Mouse (Mus musculus) right cerebral cortex, adult 18-20 months (tissue): Measurements from ENCODE around the gene Bola1.
A peak's percentile ranks its signal among the peaks of the same experiment; 100 is the strongest.
"Not testable (repeated sequence)": the region's sequence is repeated elsewhere in the genome, so short reads cannot be mapped to it uniquely, and the experiment has no call there.

Source experiments
- DNase-seq: peaks from one replicate; pipeline ENCODE4 v3.0.0; 2022; ENCODE audit warnings: mixed read lengths

Gene Bola1

DNA sequence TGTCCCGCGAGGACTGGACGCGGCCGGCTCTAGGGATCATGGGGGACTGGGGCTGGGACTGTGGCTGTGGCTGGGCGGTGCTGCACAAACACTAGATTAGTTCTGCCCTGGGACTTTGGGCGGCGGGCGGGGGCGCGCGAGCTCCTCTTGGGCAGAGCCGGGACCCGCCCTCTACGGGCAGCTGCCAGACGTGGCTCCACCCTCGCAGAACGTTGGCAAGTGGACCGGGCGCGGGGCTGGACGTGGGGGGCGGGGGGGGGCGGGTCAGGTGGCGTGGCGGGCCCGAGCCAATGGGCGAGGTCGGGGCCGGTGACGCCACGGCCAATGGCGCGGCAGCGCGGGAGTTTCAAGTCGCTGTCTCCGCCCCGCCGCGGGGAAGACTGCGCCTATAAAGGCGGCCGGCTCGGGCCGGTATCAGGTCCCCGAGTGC is 26.9 kb upstream of the Bola1 start, which contains the start of gene Hist2h3c1:
Hist2h3c1 (plus strand) TSS at position 259 of the 430 bp plus-strand sequence.
- DNase-seq = not testable (repeated sequence)

DNA sequence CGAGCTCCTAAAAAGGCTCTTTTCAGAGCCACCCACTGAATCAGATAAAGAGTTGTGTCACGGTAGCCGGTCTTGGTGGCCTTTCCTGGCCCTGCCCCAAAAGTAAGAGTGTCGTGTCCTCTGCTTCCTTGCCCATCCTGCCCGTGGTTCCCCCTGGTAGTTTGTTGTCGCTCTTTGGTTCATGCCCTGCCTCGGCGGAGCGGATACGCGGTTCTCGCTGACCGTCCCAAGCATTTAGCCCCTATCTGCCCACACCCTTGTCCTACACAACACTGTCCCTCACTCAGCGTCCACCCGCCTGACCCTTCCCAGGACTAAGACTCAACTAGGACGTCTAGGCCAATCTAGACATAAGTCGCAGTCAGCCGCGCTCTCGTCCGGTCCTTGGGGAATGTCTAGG is 26.5 kb upstream of the Bola1 start:
- not testable (repeated sequence) for DNase-seq

DNA sequence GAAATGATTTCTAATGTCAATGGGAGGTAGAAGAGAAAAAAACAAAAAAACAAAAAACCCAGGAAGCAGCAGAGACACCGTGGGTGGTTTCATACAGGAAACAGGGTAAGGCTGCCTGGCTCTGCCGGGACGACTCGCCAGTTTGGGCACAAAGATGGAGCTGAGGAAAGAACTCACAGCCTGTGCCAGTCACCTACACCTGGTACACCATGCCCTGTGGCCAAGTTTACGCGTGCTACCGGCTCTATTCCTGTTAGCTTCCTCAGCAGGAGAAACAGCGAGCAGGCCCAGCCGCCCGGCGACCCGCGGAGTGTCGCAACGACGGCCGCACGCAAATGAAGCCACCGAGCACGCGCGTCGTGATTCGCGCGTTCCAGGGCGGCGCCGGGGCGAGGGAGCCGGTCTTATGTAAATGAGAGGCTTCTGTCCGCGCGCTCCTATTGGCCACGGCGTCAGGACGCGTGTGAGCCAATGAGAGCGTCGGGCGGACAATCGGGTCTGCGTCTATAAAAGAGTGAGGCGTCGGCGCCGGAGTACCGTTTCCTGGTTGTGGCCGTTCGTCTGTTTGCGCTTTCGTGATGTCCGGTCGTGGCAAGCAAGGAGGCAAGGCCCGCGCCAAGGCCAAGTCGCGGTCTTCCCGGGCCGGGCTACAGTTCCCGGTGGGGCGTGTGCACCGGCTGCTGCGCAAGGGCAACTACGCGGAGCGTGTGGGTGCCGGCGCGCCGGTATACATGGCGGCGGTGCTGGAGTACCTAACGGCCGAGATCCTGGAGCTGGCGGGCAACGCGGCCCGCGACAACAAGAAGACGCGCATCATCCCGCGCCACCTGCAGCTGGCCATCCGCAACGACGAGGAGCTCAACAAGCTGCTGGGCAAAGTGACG is 25.7 kb upstream of the Bola1 start, which contains the start of gene Hist2h2aa1:
Hist2h2aa1 (plus strand) TSS at position 495 of the 884 bp plus-strand sequence.
- peak; percentile 86 for DNase-seq

DNA sequence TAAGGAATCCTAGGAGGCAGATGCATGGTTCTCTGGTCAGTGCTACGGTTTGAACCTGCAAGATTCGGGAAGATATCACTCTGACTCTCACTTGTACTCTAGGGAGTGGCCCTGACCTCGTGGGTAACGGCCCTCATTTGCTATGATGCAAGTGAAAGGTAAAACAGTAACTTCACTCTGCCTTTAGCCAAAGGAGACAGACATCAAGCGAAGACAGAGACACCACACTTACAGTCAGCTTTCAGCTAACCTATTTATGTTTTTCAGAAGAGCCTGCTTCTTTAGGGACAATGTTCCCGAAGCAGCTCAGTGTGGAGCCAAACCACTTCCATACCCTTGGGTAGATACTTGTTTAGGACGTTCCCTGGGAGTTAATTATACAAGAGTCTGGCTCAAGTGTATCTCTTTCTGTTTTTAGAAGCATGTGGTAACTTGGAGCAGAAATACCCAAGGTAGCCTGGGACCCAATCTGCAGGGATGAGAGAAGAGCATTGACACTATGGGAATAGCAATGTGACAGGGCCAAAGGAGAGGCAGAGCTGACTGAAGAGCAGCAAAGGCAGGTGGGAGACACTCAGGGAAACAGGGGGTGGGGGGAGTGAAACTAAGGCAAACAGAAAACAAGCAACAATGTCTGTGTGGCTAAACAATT is 24.5 kb upstream of the Bola1 start:
- DNase-seq = no peak

DNA sequence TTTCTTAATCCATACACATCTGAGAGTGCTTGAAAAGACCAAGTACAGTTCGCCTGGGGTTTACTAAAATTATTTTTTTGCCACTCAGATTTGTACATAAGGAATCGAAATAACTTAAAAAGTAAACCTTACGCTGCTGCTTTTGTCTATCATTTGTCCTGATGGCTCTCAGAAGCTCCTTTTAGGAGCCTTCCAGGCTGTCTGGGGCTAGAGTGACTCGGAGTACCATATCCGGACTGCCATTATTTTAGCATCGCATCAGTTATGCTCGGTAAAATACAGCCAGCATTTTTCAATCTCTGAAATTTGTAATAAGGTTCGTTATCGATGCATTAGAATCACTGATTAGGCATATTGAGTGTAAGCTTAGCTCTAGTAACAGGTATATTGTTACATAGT is 21.3 kb upstream of the Bola1 start:
- no peak for DNase-seq

DNA sequence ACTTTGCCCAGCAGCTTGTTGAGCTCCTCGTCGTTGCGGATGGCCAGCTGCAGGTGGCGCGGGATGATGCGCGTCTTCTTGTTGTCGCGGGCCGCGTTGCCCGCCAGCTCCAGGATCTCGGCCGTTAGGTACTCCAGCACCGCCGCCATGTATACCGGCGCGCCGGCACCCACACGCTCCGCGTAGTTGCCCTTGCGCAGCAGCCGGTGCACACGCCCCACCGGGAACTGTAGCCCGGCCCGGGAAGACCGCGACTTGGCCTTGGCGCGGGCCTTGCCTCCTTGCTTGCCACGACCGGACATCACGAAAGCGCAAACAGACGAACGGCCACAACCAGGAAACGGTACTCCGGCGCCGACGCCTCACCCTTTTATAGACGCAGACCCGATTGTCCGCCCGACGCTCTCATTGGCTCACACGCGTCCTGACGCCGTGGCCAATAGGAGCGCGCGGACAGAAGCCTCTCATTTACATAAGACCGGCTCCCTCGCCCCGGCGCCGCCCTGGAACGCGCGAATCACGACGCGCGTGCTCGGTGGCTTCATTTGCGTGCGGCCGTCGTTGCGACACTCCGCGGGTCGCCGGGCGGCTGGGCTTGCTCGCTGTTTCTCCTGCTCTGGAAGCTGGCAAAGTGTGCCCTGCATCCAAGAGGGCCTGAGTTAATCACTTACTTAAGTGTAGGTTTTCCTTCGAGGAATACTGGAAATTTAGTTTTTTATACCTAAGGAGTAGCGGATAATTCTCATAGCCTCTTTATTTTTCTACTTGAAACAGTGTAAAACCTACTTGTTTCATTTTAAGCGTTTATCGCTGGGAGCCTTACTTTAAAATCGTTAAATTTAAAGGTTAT is 20.7 kb upstream of the Bola1 start, which contains the start of gene Hist2h2aa2:
Hist2h2aa2 (minus strand) TSS at position 328 of the 850 bp plus-strand sequence.
- peak; percentile 96 for DNase-seq

DNA sequence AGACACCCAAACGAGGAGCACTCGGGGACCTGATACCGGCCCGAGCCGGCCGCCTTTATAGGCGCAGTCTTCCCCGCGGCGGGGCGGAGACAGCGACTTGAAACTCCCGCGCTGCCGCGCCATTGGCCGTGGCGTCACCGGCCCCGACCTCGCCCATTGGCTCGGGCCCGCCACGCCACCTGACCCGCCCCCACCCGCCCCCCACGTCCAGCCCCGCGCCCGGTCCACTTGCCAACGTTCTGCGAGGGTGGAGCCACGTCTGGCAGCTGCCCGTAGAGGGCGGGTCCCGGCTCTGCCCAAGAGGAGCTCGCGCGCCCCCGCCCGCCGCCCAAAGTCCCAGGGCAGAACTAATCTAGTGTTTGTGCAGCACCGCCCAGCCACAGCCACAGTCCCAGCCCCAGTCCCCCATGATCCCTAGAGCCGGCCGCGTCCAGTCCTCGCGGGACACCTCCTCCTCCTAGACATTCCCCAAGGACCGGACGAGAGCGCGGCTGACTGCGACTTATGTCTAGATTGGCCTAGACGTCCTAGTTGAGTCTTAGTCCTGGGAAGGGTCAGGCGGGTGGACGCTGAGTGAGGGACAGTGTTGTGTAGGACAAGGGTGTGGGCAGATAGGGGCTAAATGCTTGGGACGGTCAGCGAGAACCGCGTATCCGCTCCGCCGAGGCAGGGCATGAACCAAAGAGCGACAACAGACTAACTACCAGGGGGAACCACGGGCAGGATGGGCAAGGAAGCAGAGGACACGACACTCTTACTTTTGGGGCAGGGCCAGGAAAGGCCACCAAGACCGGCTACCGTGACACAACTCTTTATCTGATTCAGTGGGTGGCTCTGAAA is 19.7 kb upstream of the Bola1 start, which contains the start of gene Hist2h3c2:
Hist2h3c2 (minus strand) TSS at position 174 of the 840 bp plus-strand sequence.
- peak; percentile 33 for DNase-seq

DNA sequence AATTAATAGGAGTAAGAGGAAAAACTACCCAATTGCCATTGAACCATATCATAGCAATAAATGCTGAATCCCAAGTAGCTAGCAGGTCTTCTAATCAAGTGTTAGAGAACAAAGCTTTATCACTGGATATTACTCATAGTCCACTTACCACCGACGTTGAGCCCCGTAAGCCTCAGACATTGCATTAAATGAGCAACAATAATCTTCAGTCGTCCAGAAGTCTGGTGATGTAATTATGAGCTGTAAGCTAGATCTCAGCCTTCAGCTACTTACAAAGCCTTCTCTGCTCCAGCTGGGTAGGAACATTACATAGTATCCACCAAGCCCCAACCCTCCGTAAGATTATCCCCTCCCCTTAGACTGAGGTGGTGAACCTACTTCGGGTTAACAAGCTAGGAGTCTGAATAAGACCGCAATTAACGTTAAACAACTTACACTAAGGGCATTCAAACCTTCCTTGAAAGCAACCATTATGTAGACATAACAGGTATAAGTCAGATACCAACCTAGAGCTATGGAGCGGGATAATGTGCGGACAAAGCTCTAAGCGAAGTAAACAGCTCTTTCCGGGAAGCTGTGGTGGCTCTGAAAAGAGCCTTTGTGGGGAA is 18.5 kb upstream of the Bola1 start:
- no peak for DNase-seq

DNA sequence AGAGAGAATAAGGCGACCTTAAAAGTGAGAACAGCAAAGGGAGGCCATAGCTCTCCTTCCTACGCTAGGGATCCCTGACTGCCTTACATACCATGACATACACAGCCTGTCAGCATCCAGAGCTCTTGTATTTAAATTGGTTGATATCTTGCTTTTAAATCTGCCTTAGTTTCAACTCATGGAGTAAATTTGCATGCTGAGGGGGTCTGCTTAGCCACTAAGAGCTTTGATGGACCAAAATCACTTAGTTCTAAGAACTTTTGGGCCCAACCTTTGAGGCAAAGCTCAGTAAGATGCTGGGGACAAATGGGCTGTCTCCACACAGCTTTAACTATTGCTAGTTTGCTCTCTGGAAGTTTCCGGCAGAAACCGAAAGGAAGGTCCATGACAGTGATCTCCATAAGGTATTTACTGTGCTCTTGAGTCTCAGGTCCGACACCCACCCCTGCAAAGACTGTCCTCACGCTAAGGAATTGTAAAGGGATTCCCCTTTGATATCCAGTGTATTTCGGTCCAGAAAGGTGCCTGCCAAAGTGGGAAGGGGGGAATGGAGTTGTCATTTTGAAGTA is 17.9 kb upstream of the Bola1 start:
- no peak for DNase-seq

DNA sequence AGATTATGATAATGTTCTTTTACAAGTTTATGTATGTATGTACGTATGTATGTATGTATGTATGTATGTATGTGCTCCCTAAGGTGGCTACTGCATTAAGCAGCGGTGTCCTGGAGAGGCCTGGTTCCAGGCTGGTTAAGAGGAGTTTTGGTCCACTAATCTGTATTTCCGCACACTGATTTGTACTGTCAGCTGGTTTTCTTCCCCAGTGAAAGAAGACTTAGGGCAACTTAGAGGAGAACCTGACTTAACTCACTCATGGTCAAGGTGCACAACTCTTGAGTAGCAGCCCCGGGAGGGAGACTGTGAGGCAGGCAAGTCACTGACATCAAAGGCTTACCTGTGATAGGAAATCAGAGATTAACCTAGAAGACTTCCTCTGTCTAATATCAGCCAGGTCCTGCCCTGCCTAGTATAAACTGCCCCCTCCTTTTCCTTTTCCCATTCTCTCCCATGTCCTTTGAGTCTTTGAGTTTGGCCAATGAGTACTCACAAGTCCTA is 17.4 kb upstream of the Bola1 start:
- no peak for DNase-seq

DNA sequence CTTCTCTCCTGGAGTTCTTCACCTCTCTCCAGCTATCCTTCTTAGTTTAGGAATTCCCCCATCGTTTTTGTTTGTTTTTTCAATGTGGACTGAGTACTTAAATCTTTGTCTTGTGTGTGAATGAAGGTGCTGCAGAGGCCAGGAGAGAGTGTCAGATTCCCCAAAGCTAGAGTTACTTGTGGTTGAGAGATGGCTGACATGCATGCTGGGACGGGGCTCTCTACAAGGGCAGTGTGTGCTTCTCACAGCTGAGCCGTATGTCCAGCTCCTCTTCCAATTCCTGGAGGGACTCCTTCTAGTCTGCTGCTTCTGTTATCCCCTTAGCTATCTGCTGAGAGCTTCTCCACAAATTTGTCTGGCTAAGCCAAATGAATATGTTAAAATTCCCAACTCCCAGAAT is 16.3 kb upstream of the Bola1 start:
- no peak for DNase-seq

DNA sequence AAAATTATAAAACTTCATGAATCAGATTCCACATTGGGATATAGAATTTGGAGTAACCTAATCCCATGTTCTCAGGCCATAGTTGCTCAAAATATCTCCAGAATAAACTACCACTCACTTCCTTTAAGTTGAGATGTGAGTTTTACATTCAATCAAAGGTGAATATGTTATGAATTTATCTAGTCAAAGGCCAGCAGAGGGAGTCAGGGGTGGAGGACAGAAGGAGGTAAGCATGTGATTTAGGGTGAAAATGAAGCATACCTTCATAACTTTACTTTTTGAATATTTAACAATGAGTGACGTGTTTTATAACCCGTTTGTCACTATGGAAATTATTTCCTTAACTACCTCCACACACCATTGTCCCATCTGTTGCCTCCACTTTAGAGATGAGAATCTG is 15.4 kb upstream of the Bola1 start:
- no peak for DNase-seq

DNA sequence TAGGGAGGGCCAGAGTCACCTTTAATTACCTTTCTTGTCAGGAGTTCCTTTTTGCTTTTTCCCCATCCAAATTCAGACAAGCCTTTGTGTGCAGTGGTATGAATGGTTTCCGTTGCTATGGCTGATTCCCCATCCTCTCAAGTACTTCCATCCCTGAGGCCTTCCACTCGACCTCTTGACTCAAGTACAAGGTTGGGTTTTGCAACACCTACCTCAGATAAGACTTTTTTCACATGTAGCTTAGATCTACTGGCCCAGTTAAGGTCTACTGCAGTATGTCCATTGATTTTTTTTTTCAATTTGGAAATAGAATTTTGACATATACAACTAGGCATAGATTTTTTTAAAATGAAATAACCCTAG is 12.2 kb upstream of the Bola1 start:
- DNase-seq = no peak

DNA sequence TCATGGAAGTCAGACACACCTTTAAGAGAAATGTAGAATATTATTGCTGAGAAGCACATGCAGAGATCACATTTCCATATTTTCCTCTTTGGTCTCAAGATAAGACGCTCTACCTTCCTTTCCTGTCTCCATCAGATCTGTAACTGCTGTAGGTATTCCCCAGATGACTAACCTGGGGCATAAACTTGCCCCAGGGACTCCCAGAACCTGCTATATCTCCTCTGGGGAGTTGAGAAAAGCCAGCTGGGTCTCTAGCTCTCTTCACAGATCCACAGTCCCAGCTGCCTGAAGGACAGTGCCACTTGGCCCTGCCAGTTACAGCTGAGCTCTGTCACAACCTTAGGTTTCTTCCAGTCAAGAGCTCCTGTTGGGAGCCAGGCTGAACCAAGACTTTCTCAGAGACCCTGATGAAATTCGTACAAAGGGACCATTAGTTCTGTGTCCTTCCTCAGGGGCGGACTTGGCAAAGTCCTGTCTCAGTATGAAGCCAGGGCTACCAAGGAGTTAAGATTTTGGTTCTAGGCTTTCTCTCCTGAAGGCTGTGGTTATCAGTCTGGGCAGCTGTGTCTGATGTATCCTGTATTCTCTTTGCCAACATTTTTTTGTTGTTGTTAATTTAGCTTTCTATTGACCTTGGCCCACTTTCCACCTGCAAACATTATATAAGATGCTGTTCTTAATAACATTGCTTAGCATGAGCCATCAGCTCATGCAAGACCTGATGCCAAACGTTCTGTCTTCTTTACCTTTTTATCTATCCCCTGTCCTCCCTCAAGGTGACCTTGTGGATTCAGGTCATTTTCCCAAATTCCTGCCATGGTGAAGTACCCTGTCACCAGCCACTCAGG is 11.6 kb upstream of the Bola1 start:
- DNase-seq = no peak

DNA sequence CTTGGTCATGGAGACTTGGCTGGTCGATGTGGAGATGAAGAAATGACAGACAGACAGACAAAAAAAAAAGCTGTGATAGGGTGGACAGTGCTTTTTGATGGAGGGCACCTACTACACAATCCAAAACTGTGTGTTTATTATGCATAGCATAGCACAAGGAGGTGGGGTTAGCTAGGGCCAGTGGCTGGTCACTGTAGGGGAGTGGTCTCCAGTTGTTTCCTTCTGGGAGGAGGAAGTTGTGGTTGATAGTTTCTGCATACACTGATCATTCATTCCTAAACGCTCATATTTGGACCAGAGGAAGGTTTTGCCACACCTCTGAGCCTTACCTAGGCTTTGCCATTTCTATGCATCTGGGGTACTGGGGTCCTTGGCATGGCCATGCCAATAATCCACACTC is 10.9 kb upstream of the Bola1 start:
- no peak for DNase-seq

DNA sequence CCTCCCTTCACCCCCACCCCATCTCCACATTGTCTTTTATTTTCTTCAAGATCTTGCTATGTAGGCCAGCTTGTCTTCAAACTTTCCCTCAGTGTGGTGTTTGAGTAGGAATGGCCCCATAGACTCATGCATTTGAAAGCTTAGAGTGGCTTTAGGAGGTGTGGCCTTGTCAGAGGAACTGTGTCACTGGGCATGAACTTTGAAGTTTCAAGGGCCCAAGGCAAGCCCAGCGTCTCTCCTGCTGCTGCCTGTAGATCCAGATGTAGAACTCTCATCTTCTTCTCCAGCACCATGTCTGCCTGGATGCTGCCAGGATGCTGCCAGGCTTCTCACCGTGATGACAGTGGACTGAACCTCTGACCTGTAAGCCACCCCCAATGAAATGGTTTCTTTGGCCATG is 9.3 kb upstream of the Bola1 start:
- no peak for DNase-seq

DNA sequence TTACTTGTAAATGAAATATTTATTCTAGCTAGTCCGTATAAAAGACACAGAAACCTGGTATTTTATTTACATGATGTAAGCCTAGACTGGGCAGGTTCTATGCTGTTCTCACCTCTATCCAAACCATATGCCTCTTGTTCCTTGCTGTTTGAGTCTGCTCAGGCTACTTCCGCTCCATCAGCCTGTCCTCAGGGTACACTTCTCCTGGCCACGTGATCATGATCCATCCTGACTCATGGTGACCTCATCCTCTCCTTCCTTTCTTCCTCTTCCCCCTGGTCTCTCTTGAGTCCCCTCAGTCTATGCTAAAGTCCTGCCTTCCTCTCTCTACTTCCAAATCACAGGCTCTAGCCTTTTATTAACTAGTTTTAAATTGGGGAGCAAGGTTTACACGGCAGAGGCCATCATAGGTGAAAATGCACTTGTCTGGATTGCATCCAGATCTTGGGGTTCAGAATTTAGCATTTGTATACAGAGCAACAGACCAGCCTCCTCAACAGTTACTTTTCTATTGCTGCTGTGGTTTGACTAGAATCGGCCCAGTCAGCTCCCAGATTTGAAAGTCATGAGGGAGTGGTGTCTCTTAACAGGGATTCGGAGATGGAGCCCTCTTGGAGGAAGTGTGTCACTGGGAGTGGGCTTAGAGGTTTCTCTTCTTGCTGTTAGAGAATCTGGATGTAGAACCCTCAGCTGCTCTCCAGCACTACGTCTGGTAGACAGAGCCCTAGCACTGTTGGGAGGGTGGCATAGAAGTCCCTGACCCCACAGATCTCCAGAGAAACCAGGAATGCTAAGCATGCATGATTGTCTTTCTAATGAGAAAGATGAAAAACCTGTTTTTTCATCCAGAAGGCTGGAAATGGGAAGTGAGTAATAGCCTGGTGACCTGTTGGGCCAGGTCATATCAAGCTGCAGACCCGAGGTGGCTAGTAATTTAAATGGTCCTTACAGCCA is 7.5 kb upstream of the Bola1 start:
- DNase-seq = no peak

DNA sequence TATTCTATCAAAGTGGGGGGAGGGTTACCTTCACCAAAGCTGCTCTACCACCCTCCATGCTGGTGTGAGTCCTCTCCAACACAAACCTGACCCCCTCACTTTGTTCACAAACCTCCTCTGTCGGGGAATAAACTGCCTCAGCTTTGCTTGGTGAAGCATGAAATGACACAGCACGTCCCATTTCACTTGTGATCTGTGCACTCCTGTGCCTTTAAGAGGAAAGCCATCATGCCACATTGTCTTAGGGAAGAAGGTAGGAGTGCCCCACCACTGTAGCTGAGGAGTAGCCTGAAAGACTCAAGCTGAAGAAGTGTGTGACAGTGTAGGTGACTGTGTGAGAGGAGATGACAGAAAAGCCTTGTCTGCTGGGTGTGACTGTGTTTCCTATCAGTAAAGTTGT is 5.9 kb upstream of the Bola1 start:
- no peak for DNase-seq

DNA sequence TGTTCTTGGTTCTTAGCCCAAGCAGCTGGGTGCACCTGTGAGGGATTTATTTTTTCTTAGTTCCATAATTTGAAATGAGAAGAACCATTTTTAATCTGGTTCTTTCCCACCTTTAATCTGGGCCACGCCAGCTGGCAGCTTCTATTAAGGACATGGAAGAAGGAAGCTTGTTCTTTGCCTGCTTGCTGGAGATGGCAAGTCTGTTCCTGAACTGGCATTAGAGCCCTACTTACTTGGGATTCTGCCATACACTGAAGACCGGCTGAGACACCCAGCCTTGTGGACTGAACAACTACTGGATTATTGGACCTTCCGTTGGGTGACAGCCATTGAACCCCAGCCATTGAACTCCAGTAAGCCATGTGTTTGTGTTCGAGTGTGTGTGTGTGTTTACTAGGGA is 3.3 kb upstream of the Bola1 start:
- no peak for DNase-seq
